Mouse (Mus musculus) retina, embryonic 14.5 days (tissue): ENCODE data around the gene E430018J23Rik.
"Not testable (repeated sequence)": the region's sequence is repeated elsewhere in the genome, so short reads cannot be mapped to it uniquely, and the experiment has no call there.

ENCODE experiments used
- DNase-seq: peaks from one replicate; pipeline ENCODE4 v3.0.0-alpha.2; 2015; ENCODE audit warnings: low spot score

The E430018J23Rik gene

GRCm38 (mm10) chr7:127341861-127342260, 51.6 kb downstream of the E430018J23Rik start:
- DNase-seq: not testable (repeated sequence)

- DNase-seq: no peak
These were observed 52.1 kb downstream of the E430018J23Rik start for GRCm38 (mm10) chr7:127341356-127341755.
